ENCODE assay signal across 8 mouse cellular contexts in the genomic region with DNA sequence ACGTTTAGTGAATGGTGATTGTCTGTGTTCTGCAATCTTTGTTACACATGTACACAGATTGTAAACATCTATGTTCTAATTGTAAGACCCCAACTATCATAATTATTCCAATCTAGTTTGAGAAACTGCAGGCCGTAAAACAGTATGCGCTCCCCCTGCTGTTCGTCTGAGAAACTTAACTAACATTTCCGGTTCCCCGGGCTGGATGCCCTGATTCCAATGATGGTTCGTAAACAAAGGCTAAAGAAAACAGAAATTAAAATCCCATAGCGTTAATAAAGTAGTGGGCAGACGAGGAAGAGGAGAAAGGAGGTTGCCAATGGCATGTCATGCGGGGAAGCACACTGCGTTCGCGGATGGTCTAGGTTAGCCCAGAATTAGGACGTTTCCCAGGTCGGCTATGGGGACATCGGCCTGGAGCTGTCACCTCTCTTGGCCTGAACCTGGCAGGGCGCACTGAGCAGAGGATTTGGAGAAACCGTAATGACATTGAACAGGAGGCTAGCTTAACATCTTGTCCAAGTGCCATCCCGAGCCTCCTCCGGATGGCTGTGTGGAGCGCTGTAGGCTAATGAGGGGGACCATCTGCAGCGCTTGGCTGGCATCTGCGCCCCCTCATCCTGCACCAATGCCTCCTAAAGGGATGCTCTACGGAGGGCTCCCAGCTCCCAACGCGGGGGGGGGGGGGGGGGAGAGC. TPM values are rescaled to one million over a fixed set of nuclear protein-coding genes. Genes with fewer than 3 reads are reported as not detected.
DNase-seq lines count a peak whose midpoint lies in the region; ATAC-seq and TF ChIP-seq lines count a peak whose summit lies in the region.

No protein-coding gene starts in this region.

- peak overlapping the region; percentile 67 for H3K4me2 ChIP-seq in heart, embryonic 11.5 days
- peak overlapping the region; percentile 62 for H3K4me2 ChIP-seq in neural tube, embryonic 13.5 days

- H3K36me3 ChIP-seq in testis, adult 2 months (ENCODE audit: control insufficient read depth, insufficient read depth, low read length): no peaks in the 10 kb centered on the region
- H3K36me3 ChIP-seq in heart, embryonic 11.5 days (ENCODE audit: control insufficient read depth, insufficient read depth, low read length): no peaks in the 10 kb centered on the region
- H3K36me3 ChIP-seq in neural tube, embryonic 13.5 days: no peaks in the 10 kb centered on the region

- WGBS in heart, embryonic 11.5 days (ENCODE audit: insufficient replicate concordance): 15% methylated on average over 24 of the region's 26 CpGs
- WGBS in lung, adult 2 months: 17% methylated on average over 26 of the region's 26 CpGs
- 8% methylated on average over 26 of the region's 26 CpGs for WGBS in neural tube, embryonic 13.5 days

- H3K27me3 ChIP-seq in testis, adult 2 months (ENCODE audit: control insufficient read depth, insufficient read depth, low read length): peaks cover under 1% of the 10 kb centered on the region; the same call in 1 of the 2 replicates
- H3K27me3 ChIP-seq in heart, embryonic 11.5 days (ENCODE audit: control insufficient read depth, insufficient read depth, low read length): no peaks in the 10 kb centered on the region
- no peaks in the 10 kb centered on the region for H3K27me3 ChIP-seq in neural tube, embryonic 13.5 days

- peaks cover 3% of the 10 kb centered on the region; the same call in 1 of the 2 replicates for H3K4me1 ChIP-seq in testis, adult 2 months (ENCODE audit: control insufficient read depth, insufficient read depth, low read length)
- H3K4me1 ChIP-seq in heart, embryonic 11.5 days (ENCODE audit: control insufficient read depth, insufficient read depth, low read length): peaks cover 4% of the 10 kb centered on the region
- peaks cover 3% of the 10 kb centered on the region; the same call in 1 of the 2 replicates for H3K4me1 ChIP-seq in lung, adult 2 months (ENCODE audit: control insufficient read depth, insufficient read depth, low read length)
- peaks cover 21% of the 10 kb centered on the region for H3K4me1 ChIP-seq in neural tube, embryonic 13.5 days (replicated peaks)

- TF ChIP-seq CTCF in testis, adult 2 months (IDR thresholded peaks at IDR 0.05; ENCODE audit: control insufficient read depth, insufficient read depth, insufficient replicate concordance, low read depth, low read length): no peak
- 0 out of 2 replicates have a peak, but pooled peaks have one; percentile 10 for TF ChIP-seq CTCF in lung, adult 2 months (IDR thresholded peaks at IDR 0.05; ENCODE audit: insufficient read depth, low read length)

- 0 out of 2 replicates have a peak overlapping the region, but pooled peaks have one; percentile 31 for H3K9ac ChIP-seq in heart, embryonic 11.5 days (ENCODE audit: low read depth, low read length)
- peak overlapping the region; percentile 66 for H3K9ac ChIP-seq in neural tube, embryonic 13.5 days

- no peak overlapping the region for H3K27ac ChIP-seq in testis, adult 2 months (ENCODE audit: control insufficient read depth, insufficient read depth, low read depth, low read length)
- no peak overlapping the region for H3K27ac ChIP-seq in heart, embryonic 11.5 days (ENCODE audit: low read depth, low read length)
- H3K27ac ChIP-seq in neural tube, embryonic 13.5 days (replicated peaks): peak overlapping the region; percentile 86

- no peak for TF ChIP-seq POLR2A in testis, adult 2 months (IDR thresholded peaks at IDR 0.05; ENCODE audit: control insufficient read depth, low read depth, low read length)
- no peak for TF ChIP-seq POLR2A in lung, adult 2 months (IDR thresholded peaks at IDR 0.05; ENCODE audit: borderline replicate concordance, extremely low read depth, low read depth, low read length)

- peak overlapping the region; percentile 71 for H3K4me3 ChIP-seq in testis, adult 2 months (ENCODE audit: control insufficient read depth, low read depth, low read length)
- H3K4me3 ChIP-seq in heart, embryonic 11.5 days (ENCODE audit: low read depth, low read length): peak overlapping the region; percentile 42
- H3K4me3 ChIP-seq in lung, adult 2 months (replicated peaks; ENCODE audit: extremely low read depth, low read depth, low read length): peak overlapping the region; percentile 74
- H3K4me3 ChIP-seq in neural tube, embryonic 13.5 days: peak overlapping the region; percentile 37

- no peak for DNase-seq in testis, postnatal 14 days (ENCODE audit: low spot score)
- DNase-seq in cerebellum, adult 9-10 months: peak; percentile 71
- DNase-seq in kidney, postnatal 14 days: peak; percentile 67
- no peak for DNase-seq in lung, adult 2 months
- no peak for DNase-seq in yolk sac, embryonic 10.5 days (ENCODE audit: low spot score)

- ATAC-seq in heart, embryonic 11.5 days (replicated peaks; ENCODE audit: insufficient number of reproducible peaks, low FRiP score, low TSS enrichment): no peak
- ATAC-seq in neural tube, embryonic 13.5 days (ENCODE audit: low read depth): peak; percentile 93

- no peaks in the 10 kb centered on the region for H3K9me3 ChIP-seq in heart, embryonic 11.5 days (replicated peaks; ENCODE audit: control insufficient read depth, low read length)
- H3K9me3 ChIP-seq in neural tube, embryonic 13.5 days: no peaks in the 10 kb centered on the region

RNA-seq across cellular contexts. Expression of gene Hnrnpa3, which starts 55.7 kb away (rescaled TPM):
- polyA plus RNA-seq in testis, adult 2 months (2012; rRNA removed): 42.0 and 60.0 TPM in 2 replicates
- 164 and 174 TPM in 2 replicates for polyA plus RNA-seq in heart, embryonic 11.5 days (2014; fragmentation: Nextera tagmentation; extraction: Ambion mirVana)
- 17.5 and 36.0 TPM in 2 replicates for polyA plus RNA-seq in lung, adult 2 months (2012; rRNA removed)
- 219 and 224 TPM in 2 replicates for polyA plus RNA-seq in neural tube, embryonic 13.5 days (2015; fragmentation: Nextera tagmentation; extraction: Ambion mirVana)

Comparison
In these comparisons a context has a peak if more than half of its experiments do, and no peak if none do; other contexts are left out.
1. DNase-seq: peak in cerebellum, adult 9-10 months (single experiment) and kidney, postnatal 14 days (single experiment); none in testis, postnatal 14 days (single experiment), lung, adult 2 months (single experiment) and yolk sac, embryonic 10.5 days (single experiment).
2. Peak in every context shown above with its lines, with median percentiles within 50 percentile points of each other: H3K4me3 ChIP-seq.